Mouse (Mus musculus) ES-Bruce4 (cell line): Measurements from ENCODE around the gene Il12rb1. TPM values are rescaled to one million over a fixed set of nuclear protein-coding genes. Genes with fewer than 3 reads are reported as not detected.

Source experiments
- H3K27ac ChIP-seq: 2 replicates; pipeline ENCODE4 v1.5.1; 2012; ENCODE audit warnings: low read length, inconsistent platforms; ENCODE audit not compliant: insufficient read depth
- H3K27me3 ChIP-seq: 2 replicates; pipeline ENCODE4 v1.6.1; 2012; ENCODE audit warnings: mild to moderate bottlenecking, low read length, inconsistent platforms; ENCODE audit not compliant: control insufficient read depth, poor library complexity, insufficient read depth, severe bottlenecking
- H3K36me3 ChIP-seq: 2 replicates; pipeline ENCODE4 v1.6.1; 2012; ENCODE audit warnings: inconsistent platforms, mild to moderate bottlenecking, low read length, moderate library complexity; ENCODE audit not compliant: control insufficient read depth, poor library complexity, insufficient read depth, severe bottlenecking
- H3K4me1 ChIP-seq: one replicate; pipeline ENCODE4 v1.8.1; 2011; ENCODE audit warnings: low read length; ENCODE audit not compliant: control insufficient read depth, insufficient read depth
- H3K4me3 ChIP-seq: 2 replicates; pipeline ENCODE4 v1.5.1; 2011; ENCODE audit warnings: low read depth, mild to moderate bottlenecking, low read length
- H3K9ac ChIP-seq: 2 replicates; pipeline ENCODE4 v1.6.1; 2012; ENCODE audit warnings: low read depth, mild to moderate bottlenecking, inconsistent platforms; ENCODE audit not compliant: poor library complexity, severe bottlenecking
- H3K9me3 ChIP-seq: replicated peaks from 2 replicates; pipeline ENCODE4 v1.6.1; 2012; ENCODE audit warnings: mild to moderate bottlenecking, low read length, inconsistent platforms; ENCODE audit not compliant: control insufficient read depth, poor library complexity, insufficient read depth, severe bottlenecking
- CTCF ChIP-seq: IDR thresholded peaks from one replicate; pipeline ENCODE4 v1.8.1; 2011; ENCODE audit warnings: low read depth, low read length
- EP300 ChIP-seq: IDR thresholded peaks from 2 replicates; pipeline ENCODE4 v1.6.1; 2011; ENCODE audit warnings: low read depth, low read length; ENCODE audit not compliant: insufficient read depth
- POLR2A ChIP-seq: IDR thresholded peaks from one replicate; pipeline ENCODE4 v1.8.1; 2011; ENCODE audit warnings: low read length; ENCODE audit not compliant: insufficient read depth
- polyA plus RNA-seq: library from polyadenylated mRNA; stranded (reverse); fragments of >200 nt; gene quantifications from 2 replicates; pipeline ENCODE4 v1.2.4, GENCODE M21; 2011; ENCODE audit warnings: low read depth; ENCODE audit not compliant: missing spikeins, insufficient read depth, insufficient read length

Il12rb1 gene
- polyA plus RNA-seq, 1 experiment, result 2.0 TPM

DNA sequence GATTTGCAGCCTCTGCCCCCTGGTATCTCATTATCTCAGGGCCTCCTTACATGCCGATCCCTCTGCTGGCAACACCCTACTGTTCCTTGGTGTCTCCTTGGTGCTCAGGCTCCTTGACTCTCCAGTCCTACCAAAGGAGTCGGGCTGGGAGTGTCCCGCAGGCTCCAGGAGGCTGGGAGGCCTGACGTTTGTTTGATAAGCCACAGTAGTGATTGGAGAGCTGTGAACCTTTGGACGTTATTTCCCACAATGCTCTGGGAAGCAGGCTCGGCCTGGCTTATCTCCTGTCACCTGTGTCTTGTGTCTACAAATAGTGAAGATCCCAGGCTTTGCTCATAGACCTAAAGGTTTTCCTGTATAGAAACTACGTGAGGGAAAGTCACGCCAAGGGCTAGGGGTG lies 44.2 kb upstream of the Il12rb1 start:
- Histone ChIP-seq H3K4me1 (peaks cover 4% of the 10 kb centered on the region), H3K9me3 (no peaks in the 10 kb centered on the region), H3K27me3 (no peaks in the 10 kb centered on the region), H3K27ac (no peak overlapping the region), H3K9ac (no peak overlapping the region), H3K36me3 (peaks cover 13% of the 10 kb centered on the region), H3K4me3 (no peak overlapping the region)
- TF ChIP-seq EP300 (no peak), POLR2A (no peak), CTCF (no peak)

- H3K9me3 ChIP-seq, result no peaks in the 10 kb centered on the region
- no peak overlapping the region for H3K9ac ChIP-seq
- no peaks in the 10 kb centered on the region for H3K27me3 ChIP-seq
- TF ChIP-seq CTCF, result no peak
- no peak for TF ChIP-seq EP300
- no peak for TF ChIP-seq POLR2A
- peaks cover 2% of the 10 kb centered on the region for H3K4me1 ChIP-seq
- no peak overlapping the region for H3K4me3 ChIP-seq
- peaks cover 13% of the 10 kb centered on the region for H3K36me3 ChIP-seq
- no peak overlapping the region for H3K27ac ChIP-seq
Observed at GRCm38 (mm10) chr8:70764676-70765075, 43.6 kb upstream of the Il12rb1 start.

GRCm38 (mm10) chr8:70765329-70765728 lies 42.9 kb upstream of the Il12rb1 start:
- peak overlapping the region; percentile 59 for H3K9ac ChIP-seq
- H3K4me3 ChIP-seq, result peak overlapping the region; percentile 70
- no peaks in the 10 kb centered on the region for H3K27me3 ChIP-seq
- H3K36me3 ChIP-seq, result peaks cover 13% of the 10 kb centered on the region
- peaks cover 2% of the 10 kb centered on the region for H3K4me1 ChIP-seq
- H3K27ac ChIP-seq, result no peak overlapping the region
- H3K9me3 ChIP-seq, result no peaks in the 10 kb centered on the region
- TF ChIP-seq EP300 (no peak), POLR2A (no peak)

GRCm38 (mm10) chr8:70765838-70766570 lies 42.2 kb upstream of the Il12rb1 start:
- H3K9ac ChIP-seq, result peak overlapping the region; percentile 59
- peak overlapping the region; percentile 2; the same call in 1 of the 2 replicates for H3K27ac ChIP-seq
- peaks cover 13% of the 10 kb centered on the region for H3K36me3 ChIP-seq
- H3K9me3 ChIP-seq, result no peaks in the 10 kb centered on the region
- H3K4me3 ChIP-seq, result peak overlapping the region; percentile 70
- H3K27me3 ChIP-seq, result no peaks in the 10 kb centered on the region
- TF ChIP-seq POLR2A (no peak), EP300 (no peak), CTCF (no peak)
- H3K4me1 ChIP-seq, result peaks cover 4% of the 10 kb centered on the region

DNA sequence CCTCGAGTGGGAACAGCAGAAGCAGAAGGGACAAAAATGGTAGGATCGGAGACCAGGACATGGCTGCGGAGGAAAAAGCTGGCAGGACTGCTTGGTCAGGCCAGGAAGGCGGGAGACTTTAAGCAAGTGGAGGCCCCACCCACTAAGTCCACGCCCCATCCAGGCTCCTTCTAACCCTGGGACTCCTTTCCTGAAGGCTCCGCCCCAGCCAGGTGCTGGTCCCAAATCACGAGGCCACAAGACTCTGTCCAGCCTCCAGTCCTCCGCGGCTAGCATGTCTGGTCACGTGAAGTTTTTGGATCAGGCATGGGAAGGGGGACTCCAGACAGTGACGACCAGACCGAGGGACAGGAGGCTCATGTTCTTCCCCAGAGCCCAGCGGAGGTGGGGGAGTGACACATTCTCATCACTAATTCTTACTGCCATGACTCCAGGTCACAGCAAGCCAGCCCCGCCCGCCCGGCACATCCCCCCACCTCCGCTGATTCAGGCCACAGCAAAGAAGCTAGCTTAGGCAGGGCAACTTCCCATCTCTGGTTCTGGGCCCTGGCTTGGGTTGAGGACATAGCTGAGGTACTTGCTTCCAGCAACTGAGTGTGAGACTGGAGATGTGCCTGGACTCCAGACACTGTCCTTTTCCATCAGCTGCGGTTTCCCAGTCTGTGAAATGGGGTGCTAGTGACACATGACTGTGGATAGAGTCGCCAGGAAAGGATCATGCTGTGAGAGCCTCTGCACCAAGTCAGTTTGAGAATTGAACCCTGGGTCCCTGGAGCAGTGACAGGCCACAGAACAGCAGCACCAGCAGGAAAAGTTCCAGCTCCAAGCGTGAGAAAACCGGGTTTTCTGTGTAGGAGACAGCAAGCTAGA lies 41.4 kb upstream of the Il12rb1 start:
- peaks cover 4% of the 10 kb centered on the region for H3K4me1 ChIP-seq
- H3K36me3 ChIP-seq, result peaks cover 13% of the 10 kb centered on the region
- peak overlapping the region; percentile 70 for H3K4me3 ChIP-seq
- no peaks in the 10 kb centered on the region for H3K9me3 ChIP-seq
- peak overlapping the region; percentile 54; the same call in 1 of the 2 replicates for H3K27ac ChIP-seq
- H3K27me3 ChIP-seq, result no peaks in the 10 kb centered on the region
- TF ChIP-seq EP300, result no peak
- TF ChIP-seq POLR2A, result no peak
- no peak for TF ChIP-seq CTCF
- H3K9ac ChIP-seq, result peak overlapping the region; percentile 59

- H3K9me3 ChIP-seq, result no peaks in the 10 kb centered on the region
- TF ChIP-seq POLR2A (no peak), EP300 (no peak), CTCF (no peak)
- peaks cover 4% of the 10 kb centered on the region for H3K4me1 ChIP-seq
- H3K27me3 ChIP-seq, result no peaks in the 10 kb centered on the region
- no peak overlapping the region for H3K9ac ChIP-seq
- peaks cover 13% of the 10 kb centered on the region for H3K36me3 ChIP-seq
- no peak overlapping the region for H3K4me3 ChIP-seq
- no peak overlapping the region for H3K27ac ChIP-seq
Observed at GRCm38 (mm10) chr8:70767503-70767902, 40.7 kb upstream of the Il12rb1 start.
